Mouse (Mus musculus) ovary, postnatal 10 days (tissue): ENCODE results near the gene Rbm10.

ENCODE experiments used
- DNase-seq: peaks from one replicate; pipeline ENCODE4 v3.0.0; 2022; ENCODE audit warnings: low spot score

The Rbm10 gene

DNA sequence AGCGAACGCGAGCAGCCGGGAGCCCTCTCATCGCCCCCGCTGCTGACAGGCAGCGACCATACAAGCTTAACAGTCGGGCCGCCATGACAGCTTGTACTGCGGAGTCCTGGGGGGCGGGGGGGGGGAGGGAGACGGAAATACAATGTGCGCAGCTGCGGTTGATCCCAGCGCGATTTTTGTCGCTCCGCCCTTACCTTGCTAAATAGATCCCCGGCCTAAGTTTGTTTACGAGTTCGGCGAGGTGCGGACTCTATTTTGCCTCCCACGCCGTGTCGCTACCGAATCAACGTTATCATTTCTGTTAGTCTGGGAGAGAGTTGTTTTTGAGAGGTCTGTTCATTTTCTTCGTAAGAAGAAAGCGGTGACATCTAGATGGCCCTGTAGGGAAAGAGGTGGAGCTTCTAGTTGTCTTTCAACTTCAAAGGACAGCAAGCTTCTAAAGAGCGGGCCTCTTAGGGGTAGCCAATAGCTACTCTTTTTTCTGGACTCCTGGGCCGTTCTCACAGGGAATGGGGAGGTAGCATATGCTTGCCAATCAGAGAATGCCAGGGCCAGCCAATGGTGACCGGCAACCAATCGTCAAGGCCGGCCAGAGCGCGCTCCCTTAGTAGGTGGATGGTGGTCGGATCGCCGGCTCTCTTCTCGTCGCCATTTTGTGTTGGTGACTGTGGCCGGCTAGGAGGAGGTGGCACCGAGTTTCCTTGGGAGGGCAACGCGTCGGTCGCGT lies at the start of gene Rbm10, which contains the start of gene Ndufb11:
Gene Rbm10 (plus strand): TSS at position 328 of the 727 bp plus-strand sequence.
Gene Ndufb11 (minus strand): TSS at position 444 of the 727 bp plus-strand sequence.
- peak; percentile 35 for DNase-seq

DNA sequence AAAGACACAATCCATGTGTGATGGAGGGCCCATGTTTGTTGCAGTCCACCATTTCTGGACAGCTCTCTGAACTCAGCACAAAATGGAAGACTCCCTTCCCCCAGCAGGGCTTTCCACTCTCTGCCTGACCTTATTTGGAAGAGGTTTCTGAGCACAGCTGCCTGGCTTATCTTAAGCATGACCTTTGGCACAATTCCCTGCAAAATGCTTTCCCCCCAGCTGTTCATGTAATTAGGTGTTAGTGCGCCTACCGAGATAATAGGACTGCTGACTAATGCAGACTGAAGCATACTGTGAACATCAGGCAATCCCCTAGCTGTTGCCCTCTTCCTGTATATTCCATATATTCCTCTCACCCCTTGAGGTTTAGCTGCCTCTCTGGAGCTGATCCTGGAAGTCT lies 46.3 kb upstream of the Rbm10 start:
- no peak for DNase-seq

DNA sequence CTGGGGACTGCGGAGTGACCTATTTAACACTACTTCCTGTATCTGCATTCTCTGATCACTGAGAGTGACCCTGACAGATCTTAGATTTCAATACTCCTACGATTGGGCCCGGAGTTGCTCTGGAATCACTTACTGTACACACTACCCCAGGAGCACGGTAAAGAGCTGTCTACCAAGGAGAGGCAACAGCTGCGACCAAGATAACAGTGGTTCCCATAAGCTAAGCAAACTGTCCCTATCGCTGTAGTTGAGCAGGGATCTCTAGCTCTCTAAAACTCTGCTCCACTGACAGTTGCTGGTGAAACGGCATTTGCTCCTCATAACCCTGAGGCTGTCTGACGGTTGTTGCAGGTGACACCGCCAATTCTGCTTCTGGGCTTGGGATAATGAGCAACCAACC lies 44.6 kb upstream of the Rbm10 start:
- DNase-seq = no peak

DNA sequence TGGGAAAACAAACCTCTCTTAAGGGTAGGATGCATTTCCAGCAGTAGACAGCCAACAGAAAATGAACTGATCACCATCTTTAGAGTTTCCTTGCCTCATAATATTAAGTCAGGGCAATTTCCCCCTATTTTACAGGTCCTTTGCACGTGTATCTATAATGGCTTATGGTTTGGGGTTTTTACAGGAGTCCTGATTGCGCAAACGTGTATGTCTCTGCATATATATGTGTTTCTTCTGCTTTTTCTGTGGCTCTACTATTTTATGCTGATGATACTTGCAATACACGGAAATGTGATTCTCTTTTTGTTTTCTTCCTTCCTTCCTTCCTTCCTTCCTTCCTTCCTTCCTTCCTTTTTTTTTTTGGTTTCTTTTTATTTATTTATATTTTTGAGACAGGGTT lies 43.4 kb upstream of the Rbm10 start:
- DNase-seq = no peak

DNA sequence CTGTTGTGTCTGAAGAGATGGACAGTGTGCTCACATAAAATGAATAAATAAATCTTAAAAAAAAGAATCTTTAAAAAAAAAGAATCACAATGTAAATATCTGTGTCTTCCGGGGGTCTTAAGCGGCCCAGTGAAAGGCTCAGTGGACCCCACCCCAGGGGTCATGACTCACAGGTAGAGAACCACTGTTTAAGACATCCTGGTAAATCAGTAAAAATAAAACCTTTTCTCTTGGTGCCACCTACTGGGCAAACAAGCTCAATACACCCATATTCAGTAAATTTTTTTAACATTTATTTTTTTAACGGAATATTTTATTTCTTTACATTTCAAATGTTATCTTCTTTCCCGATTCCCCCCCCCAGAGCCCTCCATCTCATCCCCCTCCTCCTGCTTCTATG lies 29.3 kb upstream of the Rbm10 start:
- no peak for DNase-seq

DNA sequence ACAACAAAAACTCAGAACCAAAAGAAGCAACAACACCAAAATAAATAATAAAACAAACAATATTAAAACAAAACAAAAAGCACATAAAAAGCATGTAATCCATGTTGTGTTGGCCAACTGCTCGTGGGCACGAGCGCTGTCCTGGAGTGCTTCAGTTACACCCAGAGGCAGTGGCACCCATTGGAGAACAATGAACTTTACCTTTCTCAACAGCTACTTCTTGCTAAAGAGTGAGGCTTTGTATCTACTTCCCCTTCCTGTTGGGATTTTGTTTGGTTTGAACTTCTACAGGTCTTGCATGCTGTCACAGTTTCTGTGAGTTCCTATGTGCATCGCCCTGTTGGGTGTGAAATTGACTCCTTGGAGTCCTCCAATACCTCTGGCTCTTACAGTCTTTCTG lies 8.8 kb upstream of the Rbm10 start:
- DNase-seq = no peak

DNA sequence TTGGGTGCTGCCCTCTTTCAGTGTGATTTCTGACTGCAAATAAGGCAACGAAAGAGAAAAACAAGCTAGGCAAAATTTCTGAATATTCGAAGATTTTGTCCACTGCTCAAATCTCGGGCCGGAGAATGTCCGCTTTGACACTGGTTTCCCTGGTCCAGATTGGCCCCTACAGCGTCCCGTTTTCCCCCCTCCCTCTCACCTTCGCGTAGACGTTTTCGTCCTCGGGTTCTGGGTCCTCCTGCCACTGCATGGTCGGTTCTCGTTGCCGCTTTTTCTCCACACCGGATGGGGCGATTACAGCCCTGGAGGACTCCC lies 485 bp upstream of the Rbm10 start:
- no peak for DNase-seq

DNA sequence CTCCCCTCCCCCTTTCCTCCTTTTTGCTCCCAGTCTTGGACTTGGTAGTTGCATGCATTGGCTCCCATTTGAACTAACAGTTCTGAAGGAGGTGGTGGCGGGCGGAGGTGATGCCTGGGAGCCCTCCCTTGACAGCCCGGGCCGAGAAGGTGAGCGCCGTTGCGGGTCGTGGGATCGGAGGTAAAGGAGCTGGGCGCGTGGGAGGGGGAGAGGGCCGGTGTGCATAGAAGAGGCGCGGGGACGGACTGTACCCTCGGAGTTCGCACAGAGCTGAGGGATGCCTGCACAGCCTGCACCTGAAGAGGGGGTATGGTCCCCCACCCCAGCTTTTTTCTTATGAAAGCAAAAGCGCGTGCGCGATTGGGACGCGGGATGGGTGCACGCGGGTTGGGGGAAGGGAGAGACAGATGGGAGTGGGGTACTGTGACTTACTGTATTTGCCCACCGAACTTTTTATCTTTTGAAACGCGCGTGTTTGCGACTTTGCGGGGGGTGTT lies 648 bp downstream of the Rbm10 start:
- no peak for DNase-seq

DNA sequence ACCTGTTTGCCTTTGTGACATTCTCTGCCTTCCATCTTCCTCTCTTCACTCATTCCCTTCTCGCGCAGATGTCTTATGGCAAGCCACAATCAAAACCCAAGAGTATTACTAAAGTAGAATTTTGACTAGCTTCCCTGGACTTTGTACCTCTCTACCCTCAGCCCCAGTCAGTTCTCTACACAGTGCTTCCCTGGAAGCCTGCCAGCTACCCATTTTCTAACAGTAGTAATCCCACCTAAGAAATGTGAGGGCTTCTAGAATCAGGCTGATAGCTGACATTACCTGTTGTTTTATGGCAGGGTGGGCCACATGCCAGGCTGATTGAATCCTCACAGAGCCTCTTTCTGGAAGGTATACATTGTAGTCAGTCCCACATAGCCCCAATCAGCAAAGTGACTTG lies 20.8 kb downstream of the Rbm10 start:
- DNase-seq = no peak

DNA sequence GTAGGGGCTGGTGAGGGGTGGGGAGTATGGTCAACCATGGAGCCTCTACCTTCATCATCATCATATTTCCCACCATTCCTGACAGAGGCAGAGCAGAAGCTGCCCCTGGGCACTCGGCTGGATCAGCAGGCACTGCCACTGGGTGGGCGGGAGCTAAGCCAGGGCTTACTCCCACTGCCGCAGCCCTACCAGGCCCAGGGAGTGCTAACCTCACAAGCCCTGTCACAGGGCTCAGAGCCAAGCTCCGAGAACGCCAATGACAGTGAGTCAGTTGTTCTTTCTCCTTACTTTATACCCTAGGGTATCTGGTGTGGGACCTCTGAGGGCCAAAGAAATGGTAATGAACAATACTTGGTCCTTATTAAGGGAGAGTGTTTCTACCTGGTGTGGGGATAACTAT lies 27.5 kb downstream of the Rbm10 start:
- DNase-seq = no peak

DNA sequence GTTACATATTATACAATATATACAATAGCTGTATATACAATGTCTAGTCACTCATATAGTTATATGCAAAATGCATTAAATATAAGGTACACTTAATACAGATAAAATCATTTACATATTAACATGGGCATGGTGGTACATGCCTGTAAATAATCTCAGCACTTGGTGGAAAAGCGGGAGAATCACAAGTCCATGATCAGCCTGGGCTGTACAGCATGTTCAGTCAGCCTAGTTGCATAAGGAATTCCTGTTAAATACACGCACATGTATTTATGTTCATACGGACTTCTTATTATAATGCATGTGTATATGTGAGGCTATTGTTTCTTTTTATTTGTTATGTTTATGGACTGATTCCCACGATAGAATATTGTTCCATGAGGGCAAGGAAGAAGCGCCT lies 40.3 kb downstream of the Rbm10 start:
- DNase-seq = no peak

DNA sequence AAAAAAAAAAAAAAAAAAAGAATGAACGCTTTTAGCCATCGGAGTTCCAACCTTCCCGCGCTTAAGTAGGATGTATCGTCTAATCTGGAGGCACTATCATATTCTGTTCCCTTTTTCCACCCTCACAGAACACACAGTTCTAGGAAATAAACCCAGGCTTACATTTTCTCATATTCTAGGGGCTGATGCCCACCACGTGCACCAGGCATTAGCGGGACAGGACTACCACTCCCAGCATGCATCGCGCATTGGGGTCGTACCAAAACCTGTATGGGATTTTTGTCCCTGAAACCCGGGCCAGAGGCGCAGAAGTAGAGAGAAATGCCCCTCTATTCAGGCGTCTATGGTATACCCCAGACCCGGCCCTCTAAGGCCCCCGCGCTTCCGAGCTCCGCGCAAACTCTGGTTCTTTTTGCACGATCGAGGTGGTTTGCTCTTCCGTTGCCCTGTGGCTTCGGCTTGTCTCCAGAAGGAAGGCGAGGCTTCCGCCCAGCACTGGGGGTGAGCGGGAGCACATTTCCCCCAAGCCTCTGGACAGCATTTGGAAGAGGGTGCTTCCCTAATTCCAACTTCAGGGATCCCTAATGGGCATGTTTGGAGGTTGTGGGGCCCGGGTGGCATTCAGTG lies 40.8 kb downstream of the Rbm10 start, which contains the start of gene Uba1:
Gene Uba1 (plus strand): TSS at position 301 of the 627 bp plus-strand sequence.
- peak; percentile 29 for DNase-seq

DNA sequence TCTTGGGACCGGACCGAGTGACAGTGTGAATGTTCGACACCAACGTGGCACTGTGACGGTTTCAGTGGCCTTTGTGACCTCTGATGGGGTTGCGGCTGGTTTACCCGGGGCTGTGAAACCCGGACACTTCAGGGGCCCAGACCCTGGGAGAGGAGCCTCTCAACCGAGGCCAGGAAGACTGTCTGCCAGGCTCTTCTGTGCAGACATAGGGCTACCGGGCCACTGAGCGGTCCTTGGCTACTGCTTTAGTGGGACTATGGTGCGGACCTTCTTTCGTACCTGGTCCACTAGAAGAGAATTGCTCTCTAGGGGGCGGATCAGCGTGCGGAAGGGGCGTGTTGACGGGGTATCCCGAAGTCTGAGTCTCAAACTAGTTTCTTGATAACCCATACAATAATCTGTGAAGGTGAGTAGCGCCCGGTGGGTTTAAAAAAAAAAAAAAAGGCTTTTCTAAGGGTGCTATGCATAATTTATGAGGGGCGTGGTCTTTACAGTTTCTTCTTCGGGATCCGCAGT lies 41.6 kb downstream of the Rbm10 start:
- no peak for DNase-seq

DNA sequence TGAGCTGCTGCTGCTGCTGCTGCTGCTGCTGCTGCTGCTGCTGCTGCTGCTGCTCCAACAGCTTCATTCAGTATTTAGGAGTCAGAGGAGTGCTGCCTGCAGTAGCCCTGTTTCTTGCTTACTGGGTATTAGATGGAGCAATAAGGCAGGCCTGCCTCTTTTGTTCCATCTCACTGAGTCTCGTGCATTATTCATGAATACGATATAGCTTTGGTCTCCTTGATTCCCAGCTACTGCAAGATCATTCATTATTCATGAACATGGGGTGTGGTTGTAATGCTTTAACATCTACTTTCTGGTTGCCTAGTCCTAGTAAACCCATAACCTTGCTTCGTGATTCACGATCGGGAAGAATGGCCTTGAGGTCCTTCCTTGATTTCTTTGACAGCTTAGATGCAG lies 45.0 kb downstream of the Rbm10 start:
- DNase-seq = no peak

DNA sequence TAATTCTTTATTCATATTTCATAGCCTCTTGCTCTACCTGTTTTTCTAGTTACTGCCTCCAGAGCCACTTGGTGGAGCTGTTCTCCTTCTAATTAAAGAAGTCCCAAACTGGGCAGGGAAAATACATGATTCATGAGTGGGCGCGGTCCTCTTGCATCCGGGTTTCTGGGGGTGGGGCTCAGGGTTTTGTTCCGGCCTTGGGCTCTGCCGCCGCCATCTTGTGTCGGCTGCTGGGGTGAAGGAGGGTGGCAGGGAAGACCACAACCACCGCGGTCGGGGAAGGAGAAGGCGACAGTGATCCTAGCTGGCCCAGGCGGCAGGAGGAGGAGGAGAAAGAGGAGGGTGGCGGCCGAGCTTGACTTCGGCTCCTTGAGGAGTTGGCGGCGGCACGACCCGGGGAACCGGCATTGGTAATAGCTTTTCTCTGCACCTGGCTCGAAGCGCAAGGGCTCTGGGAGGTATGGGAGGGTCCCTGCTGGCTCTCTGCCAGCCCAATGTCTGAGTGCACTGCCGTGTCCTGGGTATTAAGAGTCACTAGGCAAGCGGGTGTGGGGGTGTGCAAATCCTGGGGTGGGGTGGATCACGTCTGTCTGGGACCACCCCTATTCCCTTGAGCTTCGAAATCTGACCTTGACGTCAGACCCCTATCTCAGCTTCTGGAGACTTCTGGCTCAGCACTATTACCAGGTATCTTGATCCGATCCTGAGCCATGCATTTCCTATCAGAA lies 45.6 kb downstream of the Rbm10 start:
- DNase-seq = peak; percentile 41

DNA sequence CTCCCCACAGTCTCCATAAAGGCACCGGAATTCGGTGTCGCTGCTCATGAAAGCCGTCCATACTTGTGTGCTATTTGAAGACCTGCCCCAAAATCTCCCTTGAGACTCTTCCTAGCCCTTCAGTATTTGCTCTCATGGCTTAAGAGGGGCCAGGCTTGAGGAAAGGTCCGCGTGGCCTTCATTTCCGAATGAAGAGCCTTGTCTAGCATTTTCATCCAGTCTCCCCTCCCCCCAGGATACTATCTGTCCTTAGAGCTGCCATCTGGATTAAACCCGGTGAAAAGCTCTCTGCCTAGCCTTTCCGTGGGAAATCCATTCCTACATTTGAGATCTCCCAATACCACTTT lies 46.1 kb downstream of the Rbm10 start:
- DNase-seq = no peak

DNA sequence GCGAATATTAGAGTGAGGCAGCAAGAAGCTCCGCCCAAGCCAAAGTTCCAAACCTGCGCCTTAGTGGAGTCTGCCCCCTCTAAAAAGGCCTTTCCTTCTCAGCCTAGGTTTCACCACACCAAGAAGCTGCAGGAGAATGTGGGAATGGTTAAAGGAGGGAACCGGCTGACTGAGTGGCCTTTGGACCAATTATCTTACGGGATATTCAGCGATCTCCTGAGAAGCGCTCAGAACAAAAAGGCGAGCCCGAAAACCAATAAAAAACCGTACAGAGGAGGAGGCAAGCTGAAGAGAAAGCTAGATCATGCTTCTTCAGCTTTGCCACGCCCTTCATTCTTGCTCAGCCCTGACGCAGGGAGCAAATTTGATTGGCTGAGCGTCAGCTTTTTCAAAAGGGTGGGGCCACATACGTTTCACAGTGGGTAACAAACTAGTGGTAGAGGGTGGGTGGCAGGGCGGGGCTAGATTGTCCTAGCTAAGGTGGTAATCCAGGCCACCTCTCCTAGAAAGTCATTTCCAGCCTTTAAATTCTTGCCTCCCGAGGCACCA lies 70.3 kb downstream of the Rbm10 start, which contains the start of gene Cdk16:
Gene Cdk16 (plus strand): TSS at position 436 of the 549 bp plus-strand sequence.
- peak; percentile 11 for DNase-seq

DNA sequence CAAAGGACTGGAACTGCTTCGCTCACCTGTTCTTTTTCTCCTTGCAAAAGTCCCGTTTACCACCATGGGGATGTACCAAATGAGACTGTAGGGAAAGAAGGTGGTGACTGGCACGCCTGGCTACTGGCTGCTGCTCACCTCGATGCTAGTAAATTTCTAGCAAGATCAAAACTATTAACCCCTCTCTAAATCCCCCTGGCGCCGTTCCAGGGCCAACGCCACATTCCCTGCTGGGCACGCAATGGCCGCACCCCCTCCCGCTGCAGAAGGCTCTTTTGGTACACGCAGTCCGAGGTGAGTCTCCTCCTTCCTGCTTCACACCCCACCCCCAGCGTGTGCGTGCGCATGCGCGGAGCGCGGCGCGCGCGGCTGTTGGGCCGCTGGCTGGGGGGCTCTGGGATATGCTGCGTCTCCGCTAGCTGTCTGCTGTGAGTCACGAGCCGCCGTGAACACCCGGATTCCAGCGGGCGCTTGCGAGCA lies 70.8 kb downstream of the Rbm10 start:
- DNase-seq = peak; percentile 46

DNA sequence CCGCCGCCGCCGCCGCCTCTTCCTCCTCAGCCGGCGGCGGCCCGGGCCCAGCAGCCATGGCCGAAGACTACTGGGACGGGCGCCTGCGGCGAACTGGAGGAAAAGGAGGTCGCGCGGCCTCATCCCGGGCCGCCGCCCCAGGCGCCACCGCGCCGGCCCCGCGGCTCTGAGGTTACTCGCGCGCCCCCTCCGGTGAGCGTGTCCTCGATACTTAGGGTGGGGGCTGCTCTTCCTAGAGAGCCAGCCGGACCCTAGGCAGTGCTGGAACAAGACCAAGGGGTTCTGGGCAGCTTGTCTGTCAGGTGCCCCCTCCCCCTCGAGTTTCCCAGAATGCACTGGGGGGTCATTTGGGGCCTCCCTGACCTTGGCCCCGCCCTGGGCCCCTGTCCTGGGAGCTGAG lies 71.3 kb downstream of the Rbm10 start:
- no peak for DNase-seq

DNA sequence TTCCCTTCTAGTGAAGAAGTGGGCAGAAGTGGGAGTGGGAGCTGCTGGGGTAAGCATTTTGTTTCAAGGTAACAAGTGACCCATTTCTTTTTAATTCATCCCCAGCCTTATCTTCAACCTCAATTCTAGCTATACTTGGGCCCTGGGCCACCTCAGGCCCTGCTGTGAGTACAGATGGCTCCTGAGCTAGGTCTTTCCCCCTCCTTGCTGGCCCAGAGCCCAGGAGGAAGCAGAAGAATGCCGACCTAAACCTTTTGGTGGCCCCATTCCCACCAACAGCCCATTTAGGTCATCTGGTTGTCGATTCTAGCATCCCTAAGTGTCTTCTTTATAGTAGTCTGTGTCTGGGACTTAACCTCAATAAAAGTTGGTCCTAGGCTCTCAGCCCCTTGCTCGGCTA lies 74.3 kb downstream of the Rbm10 start:
- DNase-seq = no peak

DNA sequence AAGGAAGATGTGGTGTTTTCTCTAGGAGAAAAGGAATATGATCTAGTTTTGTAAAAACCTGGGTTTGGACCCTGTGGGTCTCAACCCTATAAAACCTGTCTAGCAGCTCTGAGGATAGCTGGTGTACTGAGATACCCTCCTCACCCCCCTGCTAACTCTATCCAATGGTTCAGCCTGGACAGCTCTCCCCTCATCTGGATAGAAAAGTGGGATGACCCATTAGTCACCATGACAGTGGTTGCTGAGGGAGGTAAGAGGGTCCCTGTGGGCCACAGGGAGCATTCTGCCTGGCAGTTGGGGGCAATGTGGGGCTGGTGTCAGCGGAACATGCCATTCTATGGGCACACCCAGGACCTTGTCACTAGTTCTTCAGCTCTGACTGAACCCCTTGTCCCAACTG lies 75.3 kb downstream of the Rbm10 start:
- DNase-seq = no peak

DNA sequence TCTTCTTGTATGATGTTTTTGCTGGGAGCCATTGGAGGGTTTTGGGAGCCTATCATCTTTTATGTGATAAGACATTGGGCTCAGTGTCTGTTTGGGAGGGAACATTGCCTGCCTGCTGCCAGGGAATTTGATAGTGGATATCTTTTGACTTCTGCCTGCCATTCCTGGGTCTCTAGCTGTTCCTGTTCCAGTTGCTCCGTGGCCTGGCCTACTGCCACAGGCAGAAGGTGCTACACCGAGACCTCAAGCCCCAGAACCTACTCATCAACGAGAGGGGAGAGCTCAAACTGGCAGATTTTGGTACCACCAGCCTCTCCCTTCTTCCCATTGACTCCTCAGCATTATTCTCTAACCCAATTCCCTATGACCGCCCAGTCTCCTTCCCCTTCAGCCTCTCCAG lies 78.5 kb downstream of the Rbm10 start:
- DNase-seq = no peak
